Mouse (Mus musculus): ENCODE results near the gene Gm2004. TPM values are rescaled to one million over a fixed set of nuclear protein-coding genes. Genes with fewer than 3 reads are reported as not detected.

Gene Gm2004
- polyA plus RNA-seq (2015; fragmentation: Nextera tagmentation; extraction: Ambion mirVana), result 0.29 and 0.32 TPM in 2 replicates

GRCm38 (mm10) chr2:176149725-176150124, at the start of gene Gm2004:
Gm2004 (minus strand) TSS chr2:176149825.

Other genes with a start within 250 kb of the Gm2004 start
- gene Zfp966, start 218.7 kb downstream of the Gm2004 start, polyA plus RNA-seq (2015; fragmentation: Nextera tagmentation; extraction: Ambion mirVana), result 0.49 and 0.65 TPM in 2 replicates
- gene Gm2026, start 184.5 kb downstream of the Gm2004 start, polyA plus RNA-seq (2015; fragmentation: Nextera tagmentation; extraction: Ambion mirVana), result 21.3 and 28.0 TPM in 2 replicates
- 4.7 and 13.3 TPM in 2 replicates for gene 2210418O10Rik, start 76.7 kb upstream of the Gm2004 start, polyA plus RNA-seq (2015; fragmentation: Nextera tagmentation; extraction: Ambion mirVana)
- gene Gm11009, start 169.7 kb upstream of the Gm2004 start, polyA plus RNA-seq (2015; fragmentation: Nextera tagmentation; extraction: Ambion mirVana), result not detected in 2 replicates

Measured in neural tube, postnatal 0 days (tissue).